Mouse (Mus musculus) midbrain, postnatal 0 days (tissue): ENCODE data around the gene Hnrnpm. TPM values are rescaled to one million over a fixed set of nuclear protein-coding genes. Genes with fewer than 3 reads are reported as not detected.
"Not testable (repeated sequence)": the region's sequence is repeated elsewhere in the genome, so short reads cannot be mapped to it uniquely, and the experiment has no call there.

ENCODE experiments used
- ATAC-seq: fragments of 200-750 bp; cut with Nextera tagmentation; 2 replicates; pipeline ENCODE4 v1.8.0; 2017; ENCODE audit warnings: moderate number of reproducible peaks, mild to moderate bottlenecking, moderate TSS enrichment, moderate library complexity; ENCODE audit not compliant: low FRiP score
- DNase-seq: peaks from one replicate; pipeline ENCODE4 v3.0.0-alpha.2; 2015; ENCODE audit warnings: low spot score
- H3K27ac ChIP-seq: fragments of 300-500 bp; sonication (generic); 2 replicates; pipeline ENCODE4 v1.5.1; 2014; ENCODE audit warnings: low read depth, mild to moderate bottlenecking, low read length, mixed read lengths
- H3K27me3 ChIP-seq: fragments of 300-500 bp; sonication (generic); 2 replicates; pipeline ENCODE4 v1.6.1; 2014; ENCODE audit warnings: low read length, control low read depth, mixed read lengths; ENCODE audit not compliant: insufficient read depth
- H3K36me3 ChIP-seq: fragments of 300-500 bp; sonication (generic); 2 replicates; pipeline ENCODE4 v1.6.1; 2014; ENCODE audit warnings: low read length, control low read depth, mixed read lengths; ENCODE audit not compliant: insufficient read depth
- H3K4me1 ChIP-seq: fragments of 300-500 bp; sonication (generic); 2 replicates; pipeline ENCODE4 v1.6.1; 2014; ENCODE audit warnings: mild to moderate bottlenecking, control low read depth, antibody characterized with exemption, low read length, mixed read lengths; ENCODE audit not compliant: insufficient read depth
- H3K4me2 ChIP-seq: fragments of 300-500 bp; sonication (generic); 2 replicates; pipeline ENCODE4 v1.6.1; 2014; ENCODE audit warnings: low read depth, mild to moderate bottlenecking, low read length, mixed read lengths; ENCODE audit not compliant: poor library complexity, severe bottlenecking
- H3K4me3 ChIP-seq: fragments of 300-500 bp; sonication (generic); 2 replicates; pipeline ENCODE4 v1.5.1; 2014; ENCODE audit warnings: low read depth, mild to moderate bottlenecking, low read length, moderate library complexity
- H3K9ac ChIP-seq: fragments of 300-500 bp; sonication (generic); replicated peaks from 2 replicates; pipeline ENCODE4 v1.6.1; 2014; ENCODE audit warnings: mild to moderate bottlenecking, low read length, moderate library complexity, mixed read lengths; ENCODE audit not compliant: poor library complexity, severe bottlenecking
- H3K9me3 ChIP-seq: fragments of 300-500 bp; sonication (generic); 2 replicates; pipeline ENCODE4 v1.6.1; 2016; ENCODE audit warnings: low read length, control low read depth
- CTCF ChIP-seq: IDR thresholded peaks from 2 replicates; pipeline ENCODE4 v1.5.1; 2016; ENCODE audit warnings: antibody characterized with exemption, mild to moderate bottlenecking
- WGBS: fragments of 180-500 bp; shearing (Covaris S2); extraction: QIAGEN DNeasy Blood & Tissue Kit; methylation state at CpG from one replicate; pipeline ENCODE4 v1.1.7; 2014; 5-methylcytosine and 5-hydroxymethylcytosine counted together
- polyA plus RNA-seq: library from polyadenylated mRNA; unstranded; fragments of >200 nt; fragmentation: Nextera tagmentation; extraction: Ambion mirVana; gene quantifications from 2 replicates; pipeline ENCODE4 v1.2.1, GENCODE M21; 2015
- total RNA-seq: library from RNA; depleted of rRNA; stranded (reverse); fragments of >200 nt; gene quantifications from 2 replicates; pipeline ENCODE4 v1.2.3, GENCODE M21; 2014

Hnrnpm gene
- total and polyA plus RNA-seq, 2 experiments from 2014 or later: 48.7 to 124 TPM

GRCm38 (mm10) chr17:33628621-33629486, 57.8 kb downstream of the Hnrnpm start, which contains the start of gene Zfp414:
TSS of gene Zfp414 (plus strand) at chr17:33629090.
- Histone ChIP-seq H3K4me2 (peak within 1 kb of the TSS; percentile 49), H3K4me1 (peaks cover 10% of the 10 kb centered on the region), H3K36me3 (peaks cover 5% of the 10 kb centered on the region; the same call in 1 of the 2 replicates), H3K4me3 (peak within 1 kb of the TSS; percentile 58), H3K27ac (peak within 1 kb of the TSS; percentile 96), H3K9me3 (no peaks in the 10 kb centered on the region), H3K9ac (peak within 1 kb of the TSS; percentile 77), H3K27me3 (no peaks in the 10 kb centered on the region)
- peak; percentile 95 for ATAC-seq
- DNase-seq: peak; percentile 95
- no peak for TF ChIP-seq CTCF
- WGBS: 2% methylated on average over 35 of the region's 35 CpGs

DNA sequence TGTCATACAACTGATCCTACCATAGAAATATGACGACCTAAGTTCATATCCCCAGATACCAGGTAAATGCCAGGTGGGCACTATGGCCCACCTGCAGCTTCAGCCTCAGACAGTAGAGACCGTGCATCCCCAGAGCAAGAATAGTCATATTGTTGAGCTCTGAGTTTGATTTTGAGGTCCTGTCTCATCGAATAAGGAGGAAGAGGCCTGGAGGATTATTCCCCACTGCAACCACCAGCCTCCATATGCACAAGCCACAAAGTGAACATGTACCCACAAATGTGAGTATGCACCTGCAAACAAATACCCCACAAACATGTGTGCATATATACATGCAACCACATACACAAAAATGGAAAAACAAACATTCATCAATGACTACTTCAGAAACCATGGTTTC, 59.4 kb downstream of the Hnrnpm start:
- no peak for TF ChIP-seq CTCF
- Histone ChIP-seq H3K27me3 (no peaks in the 10 kb centered on the region), H3K4me2 (no peak overlapping the region), H3K4me1 (peaks cover 10% of the 10 kb centered on the region), H3K36me3 (peaks cover 5% of the 10 kb centered on the region; the same call in 1 of the 2 replicates), H3K4me3 (no peak overlapping the region), H3K9ac (no peak overlapping the region), H3K9me3 (no peaks in the 10 kb centered on the region), H3K27ac (no peak overlapping the region)
- ATAC-seq (no peak), DNase-seq (no peak)
- WGBS: 91% methylated on average over 3 of the region's 3 CpGs

- H3K4me3 ChIP-seq, ATAC-seq, H3K4me2 ChIP-seq, H3K36me3 ChIP-seq, H3K4me1 ChIP-seq, H3K27ac ChIP-seq, H3K9me3 ChIP-seq, DNase-seq, H3K27me3 ChIP-seq, H3K9ac ChIP-seq: not testable (repeated sequence)
- 87% methylated on average over 5 of the region's 5 CpGs for WGBS
Observed at GRCm38 (mm10) chr17:33613726-33614125, 72.9 kb downstream of the Hnrnpm start.

GRCm38 (mm10) chr17:33610548-33610947, 76.1 kb downstream of the Hnrnpm start:
- no peak overlapping the region for H3K4me3 ChIP-seq
- H3K27me3 ChIP-seq: no peaks in the 10 kb centered on the region
- ATAC-seq (no peak), DNase-seq (no peak)
- WGBS: 88% methylated on average over 7 of the region's 7 CpGs
- H3K9ac ChIP-seq: no peak overlapping the region
- no peaks in the 10 kb centered on the region for H3K4me1 ChIP-seq
- H3K36me3 ChIP-seq: no peaks in the 10 kb centered on the region
- no peak overlapping the region for H3K4me2 ChIP-seq
- no peaks in the 10 kb centered on the region for H3K9me3 ChIP-seq
- TF ChIP-seq CTCF: no peak
- no peak overlapping the region for H3K27ac ChIP-seq

DNA sequence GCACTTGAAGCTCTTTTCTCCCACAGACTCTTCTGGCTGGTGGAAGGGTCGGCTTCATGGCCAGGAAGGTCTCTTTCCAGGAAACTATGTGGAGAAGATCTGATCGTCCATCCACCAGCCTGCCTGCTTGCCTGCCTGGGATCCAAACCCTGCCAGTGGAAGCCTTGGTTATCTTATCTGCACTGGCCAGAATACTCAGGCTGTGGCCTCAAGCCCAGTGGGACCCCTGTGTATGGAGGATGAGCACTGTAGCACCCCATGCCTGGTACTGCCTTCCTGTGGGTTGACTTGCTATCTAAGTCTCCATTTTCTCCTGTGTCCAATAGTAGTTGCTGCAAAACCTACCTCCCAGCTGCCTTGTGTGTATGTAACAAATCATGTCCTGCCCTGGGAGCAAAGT, 79.4 kb downstream of the Hnrnpm start:
- TF ChIP-seq CTCF: no peak
- 89% methylated on average over 2 of the region's 2 CpGs for WGBS
- Histone ChIP-seq H3K4me3 (no peak overlapping the region), H3K9ac (no peak overlapping the region), H3K27me3 (no peaks in the 10 kb centered on the region), H3K36me3 (no peaks in the 10 kb centered on the region), H3K4me2 (no peak overlapping the region), H3K4me1 (no peaks in the 10 kb centered on the region), H3K27ac (no peak overlapping the region), H3K9me3 (no peaks in the 10 kb centered on the region)
- DNase-seq: no peak
- no peak for ATAC-seq

GRCm38 (mm10) chr17:33601947-33602346, 84.7 kb downstream of the Hnrnpm start:
- Histone ChIP-seq H3K27me3 (no peaks in the 10 kb centered on the region), H3K27ac (no peak overlapping the region), H3K4me1 (no peaks in the 10 kb centered on the region), H3K36me3 (no peaks in the 10 kb centered on the region), H3K9ac (no peak overlapping the region), H3K9me3 (no peaks in the 10 kb centered on the region), H3K4me2 (no peak overlapping the region), H3K4me3 (no peak overlapping the region)
- no peak for ATAC-seq
- DNase-seq: no peak
- 81% methylated on average over 12 of the region's 12 CpGs for WGBS
- no peak for TF ChIP-seq CTCF
